ENCODE assay signal across 27 mouse cellular contexts in genomic region chr5:14096196-14096595, GRCm38 (mm10).
DNase-seq lines count a peak whose midpoint lies in the region; ATAC-seq and TF ChIP-seq lines count a peak whose summit lies in the region.
"Had no signal": no experiment of that assay in that cellular context is flagged by ENCODE, and none has a peak within 500 bp of the region (broad histone marks: within the 10 kb centered on the region; RNA-seq: fewer than 3 reads in every experiment).

No protein-coding gene starts in this region.

- DNase-seq in frontal cortex, postnatal 10 days (ENCODE audit: low spot score in 2 of 2) = no peak
- DNase-seq in left cerebral cortex, adult 11 months (ENCODE audit: low spot score) = peak; percentile 4
- DNase-seq in left cerebral cortex, postnatal 10 days (ENCODE audit: extremely low spot score in 1 of 2, low spot score in 2 of 2) = no peak
- DNase-seq in brain, adult 2 months (ENCODE audit: low read depth, low spot score) = peak; percentile 60
- DNase-seq in layer of hippocampus, adult 2 months (ENCODE audit: low spot score in 2 of 2) = no peak
- DNase-seq: adrenal gland, adult 8-10 months; adrenal gland, postnatal 14 days; adrenal gland, postnatal 36 days; B cell, adult 2 months; cerebellum, adult 11 months; cerebellum, adult 18-20 months; cerebellum, adult 8-10 months; cerebellum, adult 9-11 months; cerebellum, postnatal 14 days; cerebellum, postnatal 36 days; embryo, embryonic 11 days had no signal

- no peak overlapping the region for H3K27ac ChIP-seq in layer of hippocampus, adult 2 months
- H3K27ac ChIP-seq: embryonic facial prominence, embryonic 13.5 days; embryonic facial prominence, embryonic 15.5 days; forebrain, embryonic 10.5 days; forebrain, embryonic 12.5 days had no signal

- intact Hi-C loops in left cerebral cortex, postnatal 10 days (cut with DNase I) = no loop called here

- no peak for TF ChIP-seq CTCF in layer of hippocampus, adult 2 months (conservative IDR thresholded peaks at IDR 0.05)

- peak; percentile 58 for ATAC-seq in frontal cortex, adult (ENCODE audit: low TSS enrichment)
- ATAC-seq: activated CD4-positive, CD25-positive, alpha-beta regulatory T cell, adult 4 months; CD4-positive, CD25-positive, alpha-beta regulatory T cell, adult 4 months; forebrain, embryonic 14.5 days; forebrain, embryonic 16.5 days; Patski had no signal

- no peak overlapping the region for H3K4me3 ChIP-seq in layer of hippocampus, adult 2 months
- H3K4me3 ChIP-seq: embryonic facial prominence, embryonic 13.5 days; embryonic facial prominence, embryonic 15.5 days; erythroblast, embryonic 14.5 days; forebrain, embryonic 10.5 days; forebrain, embryonic 12.5 days had no signal

Comparison
In these comparisons a context has a peak if more than half of its experiments do, and no peak if none do; other contexts are left out.
1. DNase-seq: peak in left cerebral cortex, adult 11 months (single experiment) and brain, adult 2 months (single experiment); none in frontal cortex, postnatal 10 days (0 of 2), left cerebral cortex, postnatal 10 days (0 of 2) and layer of hippocampus, adult 2 months (0 of 2).